Mouse (Mus musculus) retina, postnatal 1 day (tissue): ENCODE data around the gene Dok7.
A peak's percentile ranks its signal among the peaks of the same experiment; 100 is the strongest.

Source experiments
- DNase-seq: peaks from one replicate; pipeline ENCODE4 v3.0.0-alpha.2; 2012

Gene Dok7

DNA sequence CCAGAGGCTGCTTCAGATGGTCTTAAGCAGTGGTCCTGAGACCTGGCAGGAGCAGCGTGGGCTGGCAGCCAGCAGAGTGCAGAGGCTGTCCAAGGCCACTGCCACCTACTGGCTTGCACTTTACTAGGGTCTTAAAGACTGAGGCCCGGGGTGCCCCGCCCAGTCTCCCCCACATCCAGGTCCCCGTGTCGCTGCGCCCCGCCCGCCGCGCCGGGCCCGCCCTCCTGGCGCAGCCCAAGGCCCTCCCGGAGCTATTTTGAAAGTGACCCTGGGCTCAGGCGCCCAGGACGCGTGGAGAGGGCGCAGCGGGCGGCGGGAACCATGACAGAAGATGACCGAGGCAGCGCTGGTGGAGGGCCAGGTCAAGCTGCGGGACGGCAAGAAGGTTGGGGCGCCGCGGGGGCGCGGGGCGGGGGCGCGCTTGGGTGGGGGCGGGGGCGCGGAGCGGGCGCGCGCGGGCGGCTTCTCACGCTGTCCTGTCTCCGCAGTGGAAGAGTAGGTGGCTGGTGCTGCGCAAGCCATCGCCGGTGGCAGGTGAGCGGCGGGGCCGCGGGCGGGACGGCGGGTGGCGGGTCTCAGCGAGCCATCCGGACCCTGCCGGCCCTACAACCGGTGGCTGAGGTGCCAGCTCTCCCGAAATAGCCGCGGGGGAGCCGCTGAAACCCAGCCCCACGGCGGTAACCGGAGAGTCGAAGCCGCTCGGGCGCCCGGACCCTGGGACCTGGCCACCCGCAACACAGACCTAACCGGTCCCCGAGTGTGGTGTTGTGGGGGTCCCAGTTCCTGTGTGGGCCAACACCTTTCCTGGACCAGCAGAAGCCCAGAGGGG lies at the start of gene Dok7:
Gene Dok7, plus strand, starts transcription at position 163 of the 829 bp plus-strand sequence.
- peak; percentile 81 for DNase-seq

DNA sequence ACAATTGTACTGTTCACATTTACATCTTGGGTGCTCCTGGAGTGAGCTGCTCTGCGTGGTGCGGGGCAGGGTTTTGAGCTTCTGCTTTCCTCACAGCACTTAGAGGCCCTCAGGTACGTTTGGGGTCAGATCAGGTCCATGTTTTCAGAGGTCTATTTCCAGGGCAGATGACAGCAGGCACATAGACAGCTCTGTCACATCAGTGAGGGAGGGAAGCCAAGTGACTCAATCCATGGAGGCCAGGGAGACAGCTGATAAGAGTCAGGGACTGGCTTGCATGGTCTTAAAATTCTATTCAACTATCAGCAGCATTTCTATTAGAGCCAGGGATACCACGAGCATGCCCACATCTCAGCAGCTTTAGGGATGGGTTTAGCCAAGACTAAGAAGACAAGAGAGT lies 47.4 kb upstream of the Dok7 start:
- DNase-seq = no peak

DNA sequence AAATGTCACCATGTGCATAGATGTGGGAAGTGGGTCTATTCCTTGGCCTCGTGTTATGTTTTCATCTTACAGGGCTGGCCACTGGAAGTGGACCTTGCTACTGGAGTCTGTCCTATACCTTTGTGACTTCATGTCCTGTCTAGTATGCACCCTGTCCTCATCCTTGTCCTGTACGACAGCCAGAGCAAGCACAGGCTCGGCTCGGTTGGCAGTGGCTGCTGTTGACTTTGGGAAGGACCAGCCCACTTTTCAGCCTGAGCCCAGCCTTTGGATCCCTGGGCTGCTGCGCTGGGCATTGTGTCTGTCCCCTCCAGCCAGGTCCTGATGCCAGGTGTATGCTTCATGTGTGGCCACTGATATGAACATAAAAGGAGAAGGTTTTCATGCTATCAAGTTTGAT lies 45.9 kb upstream of the Dok7 start:
- no peak for DNase-seq

DNA sequence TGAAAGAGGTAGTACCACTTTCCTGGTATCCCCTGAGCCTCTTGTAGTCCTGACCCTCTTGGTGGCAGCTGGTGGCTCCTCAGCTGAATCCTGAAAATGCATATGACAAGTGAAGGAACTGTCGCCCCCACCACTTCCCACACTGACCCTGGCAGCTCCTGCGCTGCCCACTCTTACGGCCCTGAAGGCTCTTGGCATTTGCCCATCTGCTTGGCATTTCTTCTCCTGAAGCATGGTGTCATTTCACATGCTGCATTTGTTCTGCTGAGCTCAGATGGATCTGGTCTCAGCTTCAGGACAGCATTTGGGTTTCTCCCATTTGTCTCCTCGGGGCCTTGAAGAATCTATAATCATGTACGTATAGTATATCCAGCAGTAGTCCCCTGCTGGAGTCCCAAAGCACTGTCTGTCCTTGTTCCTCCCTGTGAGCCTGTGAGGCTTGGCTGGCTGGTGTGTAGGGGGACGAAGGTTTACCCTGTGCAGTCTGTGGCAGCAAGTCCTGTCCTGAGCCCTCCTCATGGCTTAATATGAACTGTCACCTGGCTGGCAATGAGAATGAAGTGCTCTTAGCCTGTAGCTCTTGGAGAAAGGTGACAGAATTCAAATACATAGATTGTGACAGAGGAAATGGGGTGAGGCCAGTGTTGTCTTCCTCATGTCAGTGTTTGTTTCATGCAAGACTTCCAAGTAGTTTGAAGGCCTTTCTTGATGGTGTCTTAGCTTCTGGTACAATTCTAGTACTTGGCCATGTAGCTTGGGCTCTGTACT lies 45.2 kb upstream of the Dok7 start:
- peak; percentile 11 for DNase-seq

DNA sequence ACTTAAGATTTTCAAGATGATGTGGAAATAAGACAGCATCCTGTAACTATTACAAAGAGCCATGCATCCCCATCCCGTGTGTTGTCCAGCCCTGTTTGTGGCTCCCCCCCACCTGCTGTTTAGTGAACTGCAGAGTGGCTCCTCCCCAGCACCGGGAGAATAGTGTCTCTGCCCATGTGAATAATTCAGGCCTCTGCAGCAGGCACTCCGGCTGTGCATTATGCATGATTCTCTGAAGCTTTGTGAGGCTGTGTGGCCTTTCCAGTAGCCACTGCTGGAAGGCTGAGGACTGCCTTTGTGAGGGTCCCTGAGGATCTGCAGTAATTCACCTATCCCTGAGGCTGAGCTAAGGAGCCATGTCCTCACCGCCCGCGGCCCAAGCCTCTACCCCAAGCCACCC lies 42.5 kb upstream of the Dok7 start:
- peak; percentile 46 for DNase-seq

DNA sequence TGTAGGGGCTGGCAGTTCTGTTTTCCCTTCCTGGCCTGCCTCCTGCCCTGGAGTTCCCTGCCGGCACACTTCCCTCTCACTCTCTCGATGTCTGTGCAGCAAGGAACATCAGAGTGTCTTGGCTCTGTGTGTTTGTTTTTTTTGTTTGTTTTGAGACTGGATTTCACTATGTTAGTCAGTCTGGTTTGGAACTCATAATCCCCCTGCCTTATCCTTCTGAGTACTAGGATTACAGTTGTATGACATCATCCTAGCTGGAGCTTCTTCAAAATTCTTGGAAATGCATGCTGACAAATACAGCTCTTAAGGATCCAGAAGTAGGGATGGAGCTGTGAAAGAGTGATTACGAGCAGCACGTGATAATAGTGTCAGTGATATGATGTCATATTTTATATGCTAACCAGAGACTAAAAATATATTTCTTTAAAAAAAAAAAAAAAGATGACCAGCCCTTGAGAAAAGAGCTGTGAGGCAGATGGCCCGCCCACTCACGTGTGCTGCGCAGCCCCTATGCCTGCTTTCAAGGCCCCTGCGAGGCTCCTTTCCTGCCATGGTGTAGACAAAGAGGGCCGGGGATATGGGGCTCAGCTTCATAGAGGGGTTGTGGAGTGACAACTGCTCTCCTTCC lies 36.8 kb upstream of the Dok7 start:
- DNase-seq = no peak

DNA sequence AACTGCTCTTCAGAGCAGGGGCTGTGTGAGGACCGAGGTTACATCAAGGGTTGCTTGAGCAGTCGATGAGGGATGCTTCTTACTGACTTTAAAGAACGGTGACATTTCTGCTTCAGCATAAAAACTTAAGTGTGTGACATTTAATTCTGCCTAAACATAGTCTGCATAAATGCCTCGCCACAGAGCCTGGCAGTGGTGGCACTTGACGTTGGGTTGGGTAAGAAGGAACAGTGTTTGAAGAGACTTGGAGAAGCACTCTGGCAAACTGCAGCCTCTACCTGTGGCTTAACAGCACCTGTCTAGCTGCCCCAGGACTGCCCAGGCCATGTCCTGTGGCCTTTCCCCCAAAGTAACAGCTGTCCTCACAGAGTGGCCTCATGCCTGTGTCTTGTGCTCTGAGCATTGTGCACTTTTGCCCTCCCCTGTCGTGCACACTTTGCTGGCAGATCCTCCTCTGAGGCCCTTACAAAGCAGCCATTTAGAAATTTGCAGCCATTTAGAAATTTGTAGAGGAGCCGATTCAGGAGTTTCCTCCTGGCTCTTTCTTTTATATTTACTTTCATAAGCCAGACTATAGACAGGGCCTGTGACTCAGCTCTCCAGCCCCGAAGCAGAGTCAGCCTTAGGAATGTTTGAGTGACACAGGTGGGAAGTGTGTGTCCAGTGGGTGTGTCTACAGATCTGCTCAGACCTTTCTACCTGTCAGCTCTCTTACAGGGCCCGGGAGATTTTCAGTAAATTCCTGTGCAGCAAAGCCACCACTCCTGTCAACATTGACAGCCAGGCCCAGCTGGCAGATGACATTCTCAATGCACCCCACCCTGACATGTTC lies 35.9 kb upstream of the Dok7 start:
- no peak for DNase-seq

DNA sequence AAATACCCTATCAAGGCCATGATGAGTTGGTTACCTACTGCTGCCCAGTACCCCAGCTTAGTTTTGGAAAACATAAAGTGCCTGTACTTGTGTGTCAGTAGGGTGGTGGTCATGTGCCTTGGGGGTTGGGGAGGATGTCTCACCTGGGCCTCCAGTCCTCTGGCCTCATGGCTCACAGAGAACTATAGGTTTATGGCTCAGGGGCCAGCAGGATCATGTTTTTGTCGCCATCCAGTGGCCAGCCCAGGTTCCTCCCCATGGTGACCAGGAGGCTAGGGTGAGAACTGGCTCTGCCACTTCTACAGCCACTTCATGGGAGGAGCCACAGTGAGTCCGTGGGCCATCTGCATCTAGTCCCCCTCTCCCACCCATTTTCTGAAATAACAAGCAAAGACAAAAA lies 31.6 kb upstream of the Dok7 start:
- peak; percentile 57 for DNase-seq

DNA sequence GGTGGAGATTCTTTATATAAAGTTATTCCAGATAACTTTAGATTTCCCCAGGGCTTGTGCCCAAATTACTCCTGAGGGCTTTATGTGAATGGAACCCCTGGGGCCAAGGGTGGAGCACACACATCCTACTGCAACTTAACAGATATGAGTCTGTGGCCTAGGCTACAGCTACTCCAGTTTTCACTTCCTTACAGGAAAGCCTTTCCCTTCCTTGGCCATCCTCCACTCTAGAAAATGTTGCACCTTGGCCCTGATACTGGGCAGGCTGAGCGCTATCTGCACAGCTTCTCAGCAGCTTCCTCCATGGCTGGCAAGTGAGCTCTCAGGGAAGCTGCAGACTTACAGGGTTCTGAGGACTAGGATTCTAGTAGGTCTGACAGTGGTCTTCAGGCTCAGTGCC lies 27.3 kb upstream of the Dok7 start:
- DNase-seq = no peak

DNA sequence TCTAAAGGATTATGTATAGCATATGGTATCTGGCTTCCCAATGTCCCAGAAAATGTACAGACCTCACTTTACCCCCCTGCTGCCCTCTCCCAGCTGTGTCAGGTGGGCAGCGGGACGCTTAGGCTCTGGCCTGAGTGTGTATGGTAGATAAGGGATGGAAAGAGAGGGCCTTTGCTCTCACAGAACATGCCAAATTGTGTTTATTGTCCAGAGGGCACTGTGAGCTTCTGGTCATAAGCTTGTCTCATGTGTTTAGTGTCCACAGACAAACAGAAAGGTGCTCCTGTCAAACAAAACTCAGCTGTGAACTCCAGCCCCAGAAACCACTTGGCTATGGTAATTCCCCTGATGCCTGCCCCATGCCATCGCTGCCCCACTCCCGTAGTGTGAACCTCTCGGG lies 26.8 kb upstream of the Dok7 start:
- no peak for DNase-seq

DNA sequence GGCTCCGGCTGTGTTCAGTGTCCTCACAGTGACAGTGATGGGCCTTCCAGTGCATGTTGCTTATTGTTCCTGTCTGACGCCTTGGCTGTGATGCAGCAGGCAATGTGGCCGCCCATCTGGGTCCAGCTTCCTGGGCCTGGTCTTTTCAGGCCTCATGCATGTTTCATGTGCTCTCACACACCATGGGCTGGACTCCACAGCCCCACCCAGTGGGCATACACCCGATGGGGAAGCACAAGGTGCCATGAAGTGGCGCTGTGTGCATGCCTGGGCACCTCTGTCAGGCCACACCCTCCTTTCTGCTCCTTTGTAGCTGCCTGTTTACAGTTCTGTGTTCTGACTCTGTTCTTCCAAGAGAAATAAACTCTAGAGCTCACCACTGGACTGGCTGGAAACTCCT lies 23.5 kb upstream of the Dok7 start:
- DNase-seq = no peak

DNA sequence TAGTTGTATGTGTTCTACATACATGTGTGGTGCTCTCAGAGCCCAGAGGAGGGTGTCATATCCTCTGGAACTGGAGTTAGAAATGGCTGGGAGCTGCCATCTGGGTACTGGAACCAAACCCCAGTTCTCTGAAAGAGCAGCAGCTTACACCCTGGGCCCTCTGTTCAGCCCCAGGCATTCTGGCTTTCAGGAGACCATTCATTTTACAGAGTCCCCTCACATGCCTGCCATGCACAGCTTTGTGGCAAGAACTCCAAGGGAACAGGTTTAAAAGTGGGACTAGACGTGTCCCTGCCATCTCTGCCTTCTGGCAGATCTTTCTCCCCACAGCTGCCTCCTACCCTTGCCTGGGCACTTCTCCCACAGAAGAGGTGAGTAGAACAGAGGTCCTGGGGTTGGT lies 22.9 kb upstream of the Dok7 start:
- DNase-seq = no peak

DNA sequence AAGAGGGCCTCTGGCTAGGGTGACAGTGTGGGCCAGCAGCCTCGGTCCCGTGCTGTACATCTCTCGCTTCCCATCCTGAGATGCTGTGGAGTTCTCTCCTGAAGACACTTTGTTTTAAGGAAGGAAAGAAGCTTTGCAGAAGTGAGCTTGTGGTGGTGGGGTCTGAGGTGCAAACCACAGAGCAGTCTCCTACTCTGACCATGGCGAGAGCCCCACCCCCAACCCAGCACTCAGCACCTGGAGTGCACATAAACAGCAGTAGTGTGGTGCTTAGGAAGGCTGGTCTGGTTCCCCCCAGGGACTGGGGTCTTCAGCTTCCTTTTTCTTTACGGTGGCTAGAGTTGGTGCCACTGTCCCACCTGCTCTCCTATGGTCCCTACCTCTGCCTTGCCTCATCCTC lies 21.4 kb upstream of the Dok7 start:
- no peak for DNase-seq

DNA sequence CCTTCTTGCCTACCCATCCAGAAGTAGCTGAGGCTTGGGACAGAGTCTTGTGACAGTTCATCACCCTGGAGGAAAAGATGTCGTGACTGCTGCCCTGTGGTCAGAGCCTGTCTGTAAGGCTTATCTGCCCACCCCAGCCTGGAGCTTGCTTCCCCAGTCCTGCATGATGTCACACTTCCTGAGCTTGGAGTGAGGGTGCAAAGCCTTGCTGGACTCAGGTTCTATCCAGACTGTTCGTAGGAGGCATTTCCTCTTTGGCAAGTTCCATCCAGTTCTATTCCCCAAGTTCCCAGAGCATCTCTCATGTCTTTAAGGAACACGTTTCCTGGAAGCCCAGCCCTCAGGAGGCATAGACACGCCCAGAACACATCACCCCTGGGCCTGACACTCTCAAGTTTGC lies 20.8 kb upstream of the Dok7 start:
- DNase-seq = no peak

DNA sequence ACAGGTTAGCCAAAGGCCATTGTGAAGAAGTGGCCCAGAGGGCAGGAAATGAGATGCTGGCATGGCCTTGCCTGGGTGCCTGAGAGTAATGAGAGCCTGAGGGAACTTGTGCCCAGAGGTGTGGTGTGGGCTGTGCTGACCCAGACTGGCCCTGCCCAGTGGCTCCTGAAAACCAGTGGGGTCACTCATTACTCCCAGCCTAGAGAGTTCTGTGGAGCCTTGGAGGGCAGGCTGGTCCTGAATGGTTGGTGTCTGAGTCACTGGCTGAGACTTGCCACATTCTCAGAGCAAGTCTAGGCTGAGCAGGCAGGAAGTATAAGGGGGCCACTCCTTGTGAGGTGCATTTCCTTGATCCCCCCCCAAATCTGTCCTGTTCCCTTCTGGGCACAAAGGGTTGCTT lies 19.1 kb upstream of the Dok7 start:
- no peak for DNase-seq

DNA sequence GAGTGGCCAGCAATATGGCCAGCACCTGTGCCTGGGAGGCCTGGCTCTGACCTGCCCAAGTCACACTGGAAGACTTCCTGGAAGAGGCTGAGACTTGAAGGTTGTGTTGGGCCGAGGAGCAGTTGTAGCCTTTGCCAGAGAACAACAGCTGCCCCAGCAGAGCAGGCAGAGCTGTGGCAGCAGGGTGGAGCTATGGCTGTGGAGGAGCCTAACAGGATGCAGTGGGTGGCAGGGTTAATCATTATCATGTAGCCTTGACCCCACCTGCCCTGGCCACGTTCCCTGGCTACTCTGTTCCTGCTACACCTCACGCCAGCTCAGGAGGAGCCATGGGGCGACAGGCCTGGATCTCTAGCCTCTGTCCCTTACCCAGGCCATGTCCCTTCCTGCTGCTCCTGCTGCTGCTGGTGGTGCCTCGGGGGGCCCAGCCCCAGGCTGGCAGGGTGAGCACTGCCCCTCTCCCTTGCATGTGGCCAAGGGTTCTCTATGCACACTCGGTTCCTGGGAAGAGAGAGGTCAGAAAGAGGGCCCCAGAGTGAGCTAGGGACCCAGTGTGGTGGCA lies 15.2 kb upstream of the Dok7 start, which contains the start of gene Hgfac:
Gene Hgfac, plus strand, starts transcription at position 242 of the 562 bp plus-strand sequence.
- no peak for DNase-seq

DNA sequence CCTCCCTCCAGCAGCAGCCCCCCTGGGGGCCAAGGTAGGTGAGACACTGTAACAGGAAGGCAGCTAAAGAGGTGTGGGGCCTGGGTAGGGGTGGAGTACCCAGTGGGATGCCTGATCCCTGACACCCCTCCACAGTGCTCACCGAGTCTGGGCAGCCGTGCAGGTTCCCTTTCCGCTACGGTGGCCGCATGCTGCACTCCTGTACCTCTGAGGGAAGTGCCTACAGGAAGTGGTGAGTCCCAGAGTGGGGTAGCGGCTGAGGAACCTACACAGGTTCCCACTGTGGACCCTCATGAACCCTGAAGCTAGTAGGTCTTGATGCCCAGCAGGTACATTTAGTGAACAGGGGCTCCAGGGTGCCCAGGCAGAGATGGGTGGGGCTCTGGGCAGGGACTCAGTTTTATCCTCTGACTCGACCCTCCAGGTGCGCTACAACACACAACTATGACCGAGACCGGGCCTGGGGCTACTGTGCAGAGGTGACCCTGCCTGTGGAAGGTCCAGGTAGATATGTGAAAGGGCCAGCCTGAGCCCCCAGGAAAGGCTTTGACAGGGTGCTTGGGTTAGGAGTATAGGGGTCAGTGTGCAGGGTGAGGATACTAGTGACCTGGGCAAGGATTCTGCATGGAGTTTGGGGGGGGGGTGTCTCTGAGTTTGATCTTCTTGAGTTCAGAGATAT lies 14.0 kb upstream of the Dok7 start:
- no peak for DNase-seq

DNA sequence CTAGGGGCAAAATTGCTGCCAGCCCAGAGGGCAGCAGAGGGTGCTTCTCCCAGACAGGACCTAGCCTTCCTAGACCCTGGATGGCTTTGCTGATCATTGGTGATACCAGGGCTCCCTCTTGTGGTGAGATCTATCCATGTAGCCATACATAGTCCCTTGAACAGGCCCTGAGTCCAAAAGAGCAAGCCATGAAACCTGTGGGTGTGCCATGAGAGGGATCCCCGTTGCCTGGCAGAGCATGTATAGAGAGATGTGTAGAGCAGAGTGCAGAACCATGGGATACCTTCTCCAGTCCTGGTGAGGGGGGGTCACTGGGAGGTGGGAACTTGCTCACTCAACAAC lies 13.5 kb upstream of the Dok7 start:
- DNase-seq = peak; percentile 89

DNA sequence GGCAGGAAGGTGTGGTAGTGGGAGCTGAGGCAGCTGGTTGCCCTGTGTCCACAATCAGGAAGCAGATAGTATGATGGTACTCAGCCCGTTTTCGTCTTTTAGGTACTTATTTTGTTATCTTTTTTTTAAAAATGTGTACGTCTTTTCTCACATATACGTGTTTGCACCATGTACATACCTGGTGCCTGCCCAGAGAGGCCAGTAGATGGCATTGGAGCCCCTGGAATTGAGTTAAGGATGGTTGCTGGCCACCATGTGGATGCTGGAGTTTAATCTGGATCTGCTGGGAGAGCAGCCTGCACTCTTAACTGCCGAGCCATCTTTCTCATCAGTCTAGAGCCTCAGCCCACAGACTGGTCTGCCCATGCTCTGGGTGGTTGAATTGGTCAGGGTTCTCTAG lies 6.0 kb upstream of the Dok7 start:
- DNase-seq = no peak

DNA sequence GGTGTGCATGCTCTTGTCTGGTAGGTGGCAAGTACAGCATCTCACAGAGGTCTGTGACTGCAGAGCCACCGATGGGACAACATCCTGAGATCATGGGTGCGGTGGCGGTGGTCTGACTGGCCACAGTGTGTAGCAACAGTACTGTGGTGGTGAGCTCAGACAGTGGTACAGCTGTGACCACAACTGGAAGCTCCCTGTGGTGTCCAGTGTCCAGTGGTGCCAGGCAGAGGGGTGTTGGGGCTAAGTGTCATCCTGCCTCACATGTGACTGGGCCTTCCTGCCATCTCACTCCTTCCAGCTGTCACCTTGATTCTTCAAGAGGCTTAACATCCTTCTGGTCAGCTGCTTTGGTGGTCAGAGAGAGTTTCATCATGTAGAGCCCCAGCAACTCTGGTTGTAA lies 1.9 kb upstream of the Dok7 start:
- DNase-seq = peak; percentile 12

DNA sequence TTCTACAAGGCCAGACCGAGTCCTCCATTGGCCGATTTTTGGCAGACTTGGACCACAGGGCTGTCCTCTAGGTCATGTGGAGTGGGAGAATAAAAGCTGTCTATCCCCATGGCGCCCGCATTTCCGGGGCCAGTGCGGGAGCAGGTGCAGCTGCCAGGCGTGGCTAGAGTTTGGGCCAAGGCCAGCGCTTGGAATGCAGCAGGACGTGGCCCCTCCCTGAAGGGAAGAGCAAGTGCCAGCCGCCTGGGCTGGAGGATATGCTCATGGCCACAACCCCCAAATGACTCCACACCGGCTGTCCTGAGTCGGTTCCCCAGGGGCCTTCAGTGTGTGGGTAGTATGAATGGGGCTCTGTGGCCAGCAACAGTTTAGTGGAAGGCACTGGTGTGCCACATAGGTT lies 1.5 kb upstream of the Dok7 start:
- DNase-seq = peak; percentile 62

DNA sequence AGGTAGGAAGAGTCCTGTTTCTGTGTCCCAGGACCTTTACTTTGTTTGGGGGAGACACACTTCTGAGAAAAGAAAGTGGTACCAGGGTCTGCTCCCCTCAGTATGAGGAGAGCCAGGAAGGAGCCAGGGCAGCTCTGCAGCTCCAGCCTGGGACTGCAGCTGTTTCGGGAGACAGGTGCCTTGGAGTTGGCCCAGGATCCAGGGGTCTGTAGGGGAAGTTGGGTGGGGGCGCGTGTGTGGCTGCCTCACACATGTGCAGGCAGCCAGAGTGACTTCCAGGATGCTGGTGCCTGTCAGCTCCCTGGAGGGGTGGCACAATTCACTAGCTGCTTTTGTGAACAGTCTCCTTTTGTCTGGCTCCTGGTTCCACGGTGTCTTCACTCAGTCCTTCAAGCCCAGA lies 1.0 kb downstream of the Dok7 start:
- peak; percentile 31 for DNase-seq
